ENCODE assay signal across 7 mouse cellular contexts in the genomic region with DNA sequence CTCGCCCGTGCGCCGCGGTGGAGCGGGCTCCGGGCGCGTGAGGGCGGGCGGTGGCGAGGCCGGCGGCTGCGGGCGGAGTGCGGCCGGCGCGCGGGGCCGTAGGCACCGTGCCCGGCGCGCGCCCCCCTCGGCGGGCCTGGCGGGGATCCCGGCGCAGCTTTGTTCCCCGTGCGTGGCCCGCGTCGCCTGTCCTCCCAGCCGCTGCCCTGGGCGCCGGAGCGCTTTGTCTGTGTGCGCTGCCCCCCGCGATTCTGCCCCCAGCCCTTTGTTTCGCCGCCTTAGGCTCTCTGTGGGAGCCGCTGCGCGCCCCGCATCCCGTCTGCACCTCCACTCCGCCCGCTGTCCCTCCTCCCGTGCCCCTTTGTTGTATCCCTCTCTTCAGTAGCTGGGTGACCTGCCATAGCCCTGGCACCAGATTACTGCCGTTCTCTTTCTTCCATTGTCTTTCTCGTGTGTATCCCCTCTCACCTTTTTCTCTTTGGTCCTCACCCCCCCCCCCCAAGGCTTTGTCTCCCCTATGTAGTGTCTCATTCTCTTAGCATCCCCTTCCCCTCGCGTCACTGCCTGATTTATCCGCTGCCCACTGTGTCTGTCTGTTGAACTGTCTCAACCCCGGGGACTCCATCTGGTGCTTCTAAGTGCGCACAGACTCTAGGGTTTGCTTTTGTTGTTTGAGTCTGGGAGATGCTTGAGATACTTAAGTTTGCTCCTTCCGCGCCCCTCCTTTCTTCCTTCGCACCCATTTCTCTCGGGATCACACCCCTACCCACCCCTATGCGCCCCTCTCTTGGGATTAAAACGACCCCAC.
DNase-seq lines count a peak whose midpoint lies in the region; ATAC-seq and TF ChIP-seq lines count a peak whose summit lies in the region.

No protein-coding gene starts in this region.

- peaks cover 4% of the 10 kb centered on the region for H3K4me1 ChIP-seq in ES-Bruce4 (ENCODE audit: control insufficient read depth, insufficient read depth, low read length)
- H3K4me1 ChIP-seq in midbrain, embryonic 11.5 days (ENCODE audit: control insufficient read depth, insufficient read depth, low read length), result peaks cover 20% of the 10 kb centered on the region
- peaks cover 11% of the 10 kb centered on the region for H3K4me1 ChIP-seq in spleen, adult 2 months (ENCODE audit: control insufficient read depth, insufficient read depth, insufficient read length)

- TF ChIP-seq POLR2A in ES-Bruce4 (IDR thresholded peaks at IDR 0.05; ENCODE audit: insufficient read depth, low read length), result no peak
- TF ChIP-seq POLR2A in spleen, adult 2 months (IDR thresholded peaks at IDR 0.05; ENCODE audit: low read depth, low read length), result no peak

- peak overlapping the region; percentile 99 for H3K9ac ChIP-seq in ES-Bruce4 (ENCODE audit: low read depth, poor library complexity, severe bottlenecking)
- H3K9ac ChIP-seq in midbrain, embryonic 11.5 days (ENCODE audit: low read length), result peak overlapping the region; percentile 98

- no peak for TF ChIP-seq EP300 in ES-Bruce4 (IDR thresholded peaks at IDR 0.05; ENCODE audit: insufficient read depth, low read depth, low read length)

- intact Hi-C loops in heart, postnatal 36 days (cut with DNase I), result loop anchor here (2.0 to 5.0 kb wide), 2 partner anchors 120 to 209 kb away; no protein-coding TSS in a partner anchor
- intact Hi-C loops in left cerebral cortex, postnatal 4 days (cut with DNase I), result no loop called here

- H3K27ac ChIP-seq in ES-Bruce4 (ENCODE audit: insufficient read depth, low read length), result peak overlapping the region; percentile 85
- H3K27ac ChIP-seq in midbrain, embryonic 11.5 days (ENCODE audit: low read depth, low read length), result peak overlapping the region; percentile 91
- H3K27ac ChIP-seq in spleen, adult 2 months (ENCODE audit: insufficient read depth, low read length), result peak overlapping the region; percentile 67

- peak; percentile 20 for ATAC-seq in midbrain, embryonic 11.5 days (ENCODE audit: low FRiP score)

- peak overlapping the region; percentile 85 for H3K4me2 ChIP-seq in midbrain, embryonic 11.5 days

- no peak for TF ChIP-seq CTCF in ES-Bruce4 (IDR thresholded peaks at IDR 0.05; ENCODE audit: low read depth, low read length)
- no peak for TF ChIP-seq CTCF in spleen, adult 2 months (IDR thresholded peaks at IDR 0.05; ENCODE audit: extremely low read depth, insufficient read depth, insufficient read length, insufficient replicate concordance)

- no peaks in the 10 kb centered on the region for H3K27me3 ChIP-seq in ES-Bruce4 (ENCODE audit: control insufficient read depth, insufficient read depth, low read length, poor library complexity, severe bottlenecking)
- no peaks in the 10 kb centered on the region for H3K27me3 ChIP-seq in midbrain, embryonic 11.5 days (ENCODE audit: control insufficient read depth, insufficient read depth, low read length)
- 0 out of 2 replicates have a peak, but pooled peaks cover 2% of the 10 kb centered on the region for H3K27me3 ChIP-seq in spleen, adult 2 months (ENCODE audit: control insufficient read depth, insufficient read depth, low read length)

- no peaks in the 10 kb centered on the region for H3K9me3 ChIP-seq in ES-Bruce4 (replicated peaks; ENCODE audit: control insufficient read depth, insufficient read depth, low read length, poor library complexity, severe bottlenecking)
- H3K9me3 ChIP-seq in midbrain, embryonic 11.5 days (ENCODE audit: control insufficient read depth, low read length), result no peaks in the 10 kb centered on the region

- no peaks in the 10 kb centered on the region for H3K36me3 ChIP-seq in ES-Bruce4 (ENCODE audit: control insufficient read depth, insufficient read depth, low read length, poor library complexity, severe bottlenecking)
- no peaks in the 10 kb centered on the region for H3K36me3 ChIP-seq in midbrain, embryonic 11.5 days (ENCODE audit: control insufficient read depth, insufficient read depth, low read length)
- no peaks in the 10 kb centered on the region for H3K36me3 ChIP-seq in spleen, adult 2 months (ENCODE audit: control insufficient read depth, insufficient read depth, low read length)

- DNase-seq in adrenal gland, adult (ENCODE audit: inconsistent age in 2 of 2, low spot score in 1 of 2), result peak; percentile 49 to 76
- peak; percentile 38 for DNase-seq in embryo, embryonic 11.5 days (ENCODE audit: low read depth, low spot score)
- peak; percentile 17 to 28 for DNase-seq in heart, postnatal 36 days
- peak; percentile 47 for DNase-seq in left cerebral cortex, postnatal 4 days
- DNase-seq in midbrain, embryonic 11.5 days (ENCODE audit: low spot score, missing footprints), result peak; percentile 96
- DNase-seq in spleen, adult 2 months (ENCODE audit: low read depth in 1 of 2, low spot score in 2 of 2), result peak in 1 of 2 experiments; percentile 9

- WGBS in midbrain, embryonic 11.5 days, result under 1% methylated on average over 32 of the region's 67 CpGs
- WGBS in spleen, adult 2 months, result 11% methylated on average over 66 of the region's 67 CpGs

- H3K4me3 ChIP-seq in ES-Bruce4 (ENCODE audit: low read depth, low read length), result peak overlapping the region; percentile 99
- H3K4me3 ChIP-seq in midbrain, embryonic 11.5 days (ENCODE audit: low read depth, low read length), result peak overlapping the region; percentile 92
- H3K4me3 ChIP-seq in spleen, adult 2 months (ENCODE audit: extremely low read depth, insufficient read depth, insufficient read length), result peak overlapping the region; percentile 92
